Mouse (Mus musculus): ENCODE results near the gene Cab39l.

DNA sequence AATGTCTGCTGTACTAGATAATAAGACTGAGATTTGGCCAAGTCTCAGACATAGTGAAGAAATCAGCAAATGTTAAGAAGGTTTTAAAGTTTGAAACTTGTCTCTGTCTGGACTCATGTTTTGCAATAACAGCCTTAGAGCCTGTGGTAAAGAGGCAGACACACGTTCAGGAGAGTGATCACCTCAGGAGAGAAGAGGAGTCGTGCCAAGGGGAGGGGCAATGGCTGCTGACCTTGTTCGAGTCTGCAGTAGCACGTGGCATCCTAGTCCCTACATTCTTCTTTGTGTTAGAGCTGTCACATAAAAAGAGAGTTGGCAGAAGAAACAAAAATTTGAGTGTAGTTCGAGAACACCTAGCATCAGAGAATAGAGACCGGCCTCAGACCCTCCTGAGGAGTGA lies 100.0 kb downstream of the Cab39l start:
- no peak for TF ChIP-seq POLR2A (IDR thresholded peaks at IDR 0.05; ENCODE audit: low read depth, low read length)
- no peak for TF ChIP-seq CTCF (IDR thresholded peaks at IDR 0.05; ENCODE audit: extremely low read depth, insufficient read length, insufficient replicate concordance, low read depth, low read length)
